Mouse (Mus musculus): ENCODE measurements around the gene Olfr732. TPM values are rescaled to one million over a fixed set of nuclear protein-coding genes. Genes with fewer than 3 reads are reported as not detected.

Olfr732 gene
- total RNA-seq (2021), result not detected

GRCm38 (mm10) chr14:50284106-50284505 is at the start of gene Olfr732:
TSS of gene Olfr732 (minus strand) at chr14:50284206.
- intact Hi-C loops (cut with DNase I), result no loop called here
- no peak for DNase-seq (ENCODE audit: low spot score)

GRCm38 (mm10) chr14:50326661-50327060 is 42.7 kb upstream of the Olfr732 start, which contains the start of gene Olfr734:
TSS of gene Olfr734 (minus strand) at chr14:50326761.
- intact Hi-C loops (cut with DNase I), result no loop called here
- DNase-seq (ENCODE audit: low spot score), result no peak

- intact Hi-C loops (cut with DNase I), result no loop called here
- DNase-seq (ENCODE audit: low spot score), result no peak
Observed at GRCm38 (mm10) chr14:50301422-50301821, 17.4 kb upstream of the Olfr732 start, which contains the start of gene Olfr733. TSS of gene Olfr733 (minus strand) at chr14:50301522.

- intact Hi-C loops (cut with DNase I), result no loop called here
Observed at GRCm38 (mm10) chr14:50241766-50242165, 42.2 kb downstream of the Olfr732 start, which contains the start of gene Olfr731. TSS of gene Olfr731 (minus strand) at chr14:50241866.

More at GRCm38 (mm10) chr14:50241766-50242165, 42.2 kb downstream of the Olfr732 start, which contains the start of gene Olfr731:
- no peak for DNase-seq (ENCODE audit: low spot score)

Other genes with a start within 250 kb of the Olfr732 start
- not detected for gene Olfr725, start 243.8 kb downstream of the Olfr732 start, total RNA-seq (2021)
- gene Olfr726, start 193.3 kb downstream of the Olfr732 start, total RNA-seq (2021), result not detected
- not detected for gene Olfr727, start 161.0 kb downstream of the Olfr732 start, total RNA-seq (2021)
- not detected for gene Olfr728, start 141.5 kb downstream of the Olfr732 start, total RNA-seq (2021)
- not detected for gene Olfr729, start 131.3 kb downstream of the Olfr732 start, total RNA-seq (2021)
- gene Olfr730, start 96.0 kb downstream of the Olfr732 start, total RNA-seq (2021), result not detected
- not detected for gene Olfr731, start 42.3 kb downstream of the Olfr732 start, total RNA-seq (2021)
- not detected for gene Olfr733, start 17.3 kb upstream of the Olfr732 start, total RNA-seq (2021)
- gene Olfr734, start 42.6 kb upstream of the Olfr732 start, total RNA-seq (2021), result not detected
- not detected for gene Olfr735, start 64.7 kb upstream of the Olfr732 start, total RNA-seq (2021)
- not detected for gene Tlr11, start 73.7 kb upstream of the Olfr732 start, total RNA-seq (2021)
- gene Olfr736, start 97.0 kb upstream of the Olfr732 start, total RNA-seq (2021), result not detected
- gene Olfr738, start 123.4 kb upstream of the Olfr732 start, total RNA-seq (2021), result not detected
- not detected for gene Olfr739, start 134.4 kb upstream of the Olfr732 start, total RNA-seq (2021)
- gene Olfr740, start 161.3 kb upstream of the Olfr732 start, total RNA-seq (2021), result not detected
- not detected for gene Olfr741, start 188.5 kb upstream of the Olfr732 start, total RNA-seq (2021)
- gene Olfr742, start 219.4 kb upstream of the Olfr732 start, total RNA-seq (2021), result not detected
- not detected for gene Olfr743, start 237.6 kb upstream of the Olfr732 start, total RNA-seq (2021)